Mouse (Mus musculus): Measurements from ENCODE around the gene Uqcrq.

- no peak for TF ChIP-seq CTCF (IDR thresholded peaks at IDR 0.05)
- no peak for TF ChIP-seq POLR2A (IDR thresholded peaks at IDR 0.05; ENCODE audit: insufficient read depth, low read depth, low read length)
- TF ChIP-seq EP300 (IDR thresholded peaks at IDR 0.05; ENCODE audit: insufficient read depth, low read depth, low read length), result no peak
Measured at GRCm38 (mm10) chr11:53448529-53448928, 17.9 kb upstream of the Uqcrq start.

Data from heart, adult 2 months (tissue).